Mouse (Mus musculus): ENCODE measurements at regions not wholly inside any gene's neighbourhood (a gene's known extent, or its start where the extent isn't known, plus 50 kb on each side); places are given as distances from the start of the nearest gene placed in this dataset.

- TF ChIP-seq ZC3H11A (IDR thresholded peaks at IDR 0.05; ENCODE audit: borderline replicate concordance, low read depth, low read length) = no peak
- TF ChIP-seq CHD2 (IDR thresholded peaks at IDR 0.05; ENCODE audit: low read depth, low read length) = no peak
Observed at GRCm38 (mm10) chr5:118329143-118329542, 84.1 kb downstream of the 2410131K14Rik start.
